Mouse (Mus musculus) MEL (cell line): Measurements from ENCODE around the gene Agbl3.

Experiments used
- BHLHE40 ChIP-seq: IDR thresholded peaks from 2 replicates; pipeline ENCODE4 v1.6.1; 2012; ENCODE audit warnings: low read depth, mild to moderate bottlenecking, inconsistent platforms, low read length, improper control_type of control experiment, borderline replicate concordance
- GATA1 ChIP-seq: IDR thresholded peaks from 2 replicates; pipeline ENCODE4 v1.6.1; 2011; ENCODE audit warnings: low read depth, low read length, improper control_type of control experiment
- MAX ChIP-seq: IDR thresholded peaks from 2 replicates; pipeline ENCODE4 v1.6.1; 2011; ENCODE audit warnings: low read length, improper control_type of control experiment
- MEF2A ChIP-seq: IDR thresholded peaks from 2 replicates; pipeline ENCODE4 v1.6.1; 2014; ENCODE audit warnings: low read depth, mild to moderate bottlenecking, inconsistent platforms, low read length, improper control_type of control experiment; ENCODE audit not compliant: poor library complexity, insufficient replicate concordance, severe bottlenecking; ENCODE audit errors: extremely low read depth
- POLR2A ChIP-seq, 2 experiments: IDR thresholded peaks; 2 replicates each; pipeline ENCODE4 v1.6.1; 2011 to 2012; ENCODE audit warnings: low read length in 2 of 2, mild to moderate bottlenecking in 2 of 2, control low read depth in 1 of 2, improper control_type of control experiment in 1 of 2, low read depth in 1 of 2, moderate library complexity in 1 of 2; ENCODE audit not compliant: control insufficient read depth in 1 of 2, insufficient read depth in 1 of 2, poor library complexity in 1 of 2
- RAD21 ChIP-seq: IDR thresholded peaks from 2 replicates; pipeline ENCODE4 v1.6.1; 2011; ENCODE audit warnings: mild to moderate bottlenecking, low read depth, low read length, improper control_type of control experiment
- TAL1 ChIP-seq: IDR thresholded peaks from 2 replicates; pipeline ENCODE4 v1.6.1; 2012; ENCODE audit warnings: mild to moderate bottlenecking, inconsistent platforms, low read length, moderate library complexity, mixed read lengths
- USF1 ChIP-seq: IDR thresholded peaks from 2 replicates; pipeline ENCODE4 v1.6.1; 2014; ENCODE audit warnings: low read depth, mild to moderate bottlenecking, inconsistent platforms, low read length, improper control_type of control experiment, moderate library complexity

DNA sequence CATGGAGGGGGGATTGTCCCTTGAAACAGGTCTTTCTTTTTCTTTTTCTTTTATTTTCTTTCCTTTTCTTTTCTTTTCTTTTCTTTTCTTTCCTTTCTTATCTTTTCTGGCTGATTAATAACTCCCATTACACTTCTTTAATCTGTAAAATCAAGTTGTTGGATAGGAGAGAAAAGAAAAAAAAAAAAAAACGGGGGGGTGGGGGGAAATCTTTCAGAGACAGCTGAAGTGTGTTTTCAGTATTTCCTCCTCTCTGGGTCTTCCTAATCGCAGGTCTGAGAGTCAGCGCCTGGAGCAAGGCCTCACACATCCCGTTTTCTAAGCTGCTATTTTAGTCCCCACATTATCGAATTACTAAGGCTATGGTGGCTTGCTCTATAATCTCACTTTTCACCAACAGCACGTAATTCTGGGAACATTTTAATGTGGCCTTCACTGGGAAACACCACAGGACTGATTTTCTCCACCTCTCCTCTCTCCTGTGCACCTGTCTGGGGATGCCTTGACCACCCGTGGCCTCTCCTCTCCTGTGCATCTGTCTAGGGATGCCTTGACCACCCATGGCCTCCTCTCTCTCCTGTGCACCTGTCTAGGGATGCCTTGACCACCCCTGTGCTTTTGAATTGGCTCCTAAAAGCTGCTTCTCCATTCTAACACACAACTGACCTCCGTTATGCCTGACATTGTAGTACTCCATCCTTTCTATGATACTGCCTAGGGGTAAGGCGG, 83.7 kb downstream of the Agbl3 start:
- TF ChIP-seq RAD21 (no peak), USF1 (no peak), MAX (no peak), GATA1 (no peak), MEF2A (no peak), TAL1 (no peak), BHLHE40 (no peak), POLR2A (IDR thresholded peaks at IDR 0.05; ENCODE audit: control insufficient read depth in 1 of 2, insufficient read depth in 1 of 2, low read depth in 1 of 2, low read length in 2 of 2, poor library complexity in 1 of 2) (no peak)
